Mouse (Mus musculus): ENCODE measurements around the gene Lrrc4.

The Lrrc4 gene

GRCm38 (mm10) chr6:28854598-28854997 is 23.1 kb upstream of the Lrrc4 start:
- DNase-seq (ENCODE audit: low spot score in 2 of 2) = no peak

GRCm38 (mm10) chr6:28853654-28854053 is 22.1 kb upstream of the Lrrc4 start:
- DNase-seq (ENCODE audit: low spot score in 2 of 2) = no peak

- DNase-seq (ENCODE audit: low spot score in 2 of 2) = no peak
These were observed 21.6 kb upstream of the Lrrc4 start for GRCm38 (mm10) chr6:28853164-28853563.

GRCm38 (mm10) chr6:28852342-28852741 is 20.8 kb upstream of the Lrrc4 start:
- no peak for DNase-seq (ENCODE audit: low spot score in 2 of 2)

- no peak for DNase-seq (ENCODE audit: low spot score in 2 of 2)
These were observed 18.9 kb upstream of the Lrrc4 start for GRCm38 (mm10) chr6:28850326-28850900.

- DNase-seq (ENCODE audit: low spot score in 2 of 2) = no peak
These were observed 17.8 kb upstream of the Lrrc4 start for GRCm38 (mm10) chr6:28849317-28849716.

GRCm38 (mm10) chr6:28848891-28849290 is 17.3 kb upstream of the Lrrc4 start:
- no peak for DNase-seq (ENCODE audit: low spot score in 2 of 2)

GRCm38 (mm10) chr6:28848285-28848794 is 16.8 kb upstream of the Lrrc4 start:
- DNase-seq (ENCODE audit: low spot score in 2 of 2) = no peak

GRCm38 (mm10) chr6:28847616-28848015 is 16.1 kb upstream of the Lrrc4 start:
- no peak for DNase-seq (ENCODE audit: low spot score in 2 of 2)

- DNase-seq (ENCODE audit: low spot score in 2 of 2) = no peak
These were observed 14.1 kb upstream of the Lrrc4 start for GRCm38 (mm10) chr6:28845610-28846009.

- DNase-seq (ENCODE audit: low spot score in 2 of 2) = no peak
These were observed 11.1 kb upstream of the Lrrc4 start for GRCm38 (mm10) chr6:28842375-28843276.

- no peak for DNase-seq (ENCODE audit: low spot score in 2 of 2)
These were observed 10.0 kb upstream of the Lrrc4 start for GRCm38 (mm10) chr6:28841569-28841968.

- DNase-seq (ENCODE audit: low spot score in 2 of 2) = no peak
These were observed 5.1 kb upstream of the Lrrc4 start for GRCm38 (mm10) chr6:28836600-28836999.

- no peak for DNase-seq (ENCODE audit: low spot score in 2 of 2)
These were observed 2.5 kb upstream of the Lrrc4 start for GRCm38 (mm10) chr6:28834046-28834445.

GRCm38 (mm10) chr6:28833380-28833822 is 1.9 kb upstream of the Lrrc4 start:
- DNase-seq (ENCODE audit: low spot score in 2 of 2) = peak in 1 of 2 experiments; percentile 25

GRCm38 (mm10) chr6:28832751-28833291 is 1.3 kb upstream of the Lrrc4 start:
- no peak for DNase-seq (ENCODE audit: low spot score in 2 of 2)

GRCm38 (mm10) chr6:28831854-28832750 is 555 bp upstream of the Lrrc4 start:
- peak in 1 of 2 experiments; percentile 30 for DNase-seq (ENCODE audit: low spot score in 2 of 2)

GRCm38 (mm10) chr6:28830306-28830705 is 1.2 kb downstream of the Lrrc4 start:
- no peak for DNase-seq (ENCODE audit: low spot score in 2 of 2)

- DNase-seq (ENCODE audit: low spot score in 2 of 2) = no peak
These were observed 3.0 kb downstream of the Lrrc4 start for GRCm38 (mm10) chr6:28828593-28828992.

- no peak for DNase-seq (ENCODE audit: low spot score in 2 of 2)
These were observed 4.0 kb downstream of the Lrrc4 start for GRCm38 (mm10) chr6:28827565-28827964.

- no peak for DNase-seq (ENCODE audit: low spot score in 2 of 2)
These were observed 4.7 kb downstream of the Lrrc4 start for GRCm38 (mm10) chr6:28826689-28827389.
